Mouse (Mus musculus): ENCODE measurements at regions not wholly inside any gene's neighbourhood (a gene's known extent, or its start where the extent isn't known, plus 50 kb on each side); places are given as distances from the start of the nearest gene placed in this dataset.

DNA sequence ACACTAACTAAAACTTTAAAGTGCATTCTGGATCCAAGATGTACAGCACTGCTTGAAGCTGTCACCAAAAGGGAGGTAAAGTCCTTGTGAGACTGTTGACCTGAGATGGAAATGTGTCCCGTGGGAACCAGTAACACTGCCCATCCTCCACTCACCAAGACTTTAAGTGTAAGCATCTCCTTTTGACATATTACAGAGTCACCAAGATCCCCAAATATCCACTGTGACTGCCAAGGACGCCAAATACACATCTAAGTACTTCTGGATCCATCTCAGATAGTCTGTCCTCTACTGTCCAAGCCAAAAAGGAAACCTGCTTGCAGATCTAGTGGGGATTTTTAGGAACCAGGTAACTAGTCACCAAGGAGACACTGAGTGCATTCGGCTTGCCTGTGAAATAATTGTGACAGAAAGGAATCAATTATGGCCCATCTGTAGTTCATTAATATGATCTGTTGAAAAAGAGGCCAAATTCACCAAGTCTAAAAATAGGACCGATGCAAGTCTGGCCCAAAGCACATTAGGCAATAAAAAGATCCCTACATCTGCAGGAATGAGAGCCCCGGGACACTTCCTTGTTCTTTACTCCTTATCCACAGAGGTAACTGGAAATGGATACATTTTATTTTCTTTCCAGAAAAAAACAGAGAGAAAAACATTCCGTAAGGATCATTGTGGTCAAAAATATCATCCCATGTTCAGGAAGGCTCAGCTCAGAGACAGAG lies 157.8 kb upstream of the Irf2bp2 start:
- Histone ChIP-seq H3K4me1 (ENCODE audit: control insufficient read depth, insufficient read depth, low read length) (0 out of 2 replicates have a peak, but pooled peaks cover 2% of the 10 kb centered on the region), H3K27ac (ENCODE audit: insufficient read depth, low read depth, low read length) (no peak overlapping the region), H3K4me3 (ENCODE audit: insufficient read depth, low read depth, low read length) (no peak overlapping the region)
- WGBS = 70% methylated on average over 6 of the region's 6 CpGs
- no peak for TF ChIP-seq CTCF (IDR thresholded peaks at IDR 0.05; ENCODE audit: insufficient read depth, low read depth, low read length)
- TF ChIP-seq POLR2A (IDR thresholded peaks at IDR 0.05; ENCODE audit: insufficient read depth, low read depth, low read length) = no peak

- H3K27ac ChIP-seq (ENCODE audit: insufficient read depth, low read depth, low read length) = no peak overlapping the region
Observed at GRCm38 (mm10) chr8:126745992-126746775, 152.4 kb upstream of the Irf2bp2 start.

DNA sequence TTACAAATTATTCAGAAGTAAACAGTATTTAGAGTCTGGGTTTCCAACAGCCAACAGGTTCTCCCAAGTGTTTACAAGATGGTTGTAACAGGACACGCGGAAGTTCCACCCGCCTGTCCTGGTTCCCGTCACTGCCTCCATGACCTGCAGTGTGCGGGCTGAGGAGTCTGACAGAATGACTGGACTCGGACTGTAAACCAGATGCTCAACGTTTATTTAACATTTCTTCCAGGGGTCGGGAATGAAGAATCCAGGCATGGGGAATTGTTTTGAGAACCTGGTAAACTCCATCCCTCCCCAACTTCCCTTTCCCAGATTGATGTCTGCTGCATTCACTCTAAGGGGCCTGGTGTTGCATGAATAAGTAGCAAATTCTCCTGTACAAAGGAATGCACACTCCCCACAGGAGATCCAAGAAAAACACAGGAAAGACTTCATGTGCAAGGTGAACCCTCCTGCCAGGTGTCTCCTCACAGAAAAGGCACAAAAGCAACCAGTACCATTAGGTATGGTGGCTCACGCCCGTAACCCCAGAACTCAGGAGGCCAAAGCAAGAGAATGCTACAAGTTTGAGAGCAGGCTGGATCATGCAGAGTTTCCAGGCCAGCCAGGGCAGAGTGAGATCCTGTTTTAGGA lies 151.1 kb upstream of the Irf2bp2 start:
- H3K27ac ChIP-seq (ENCODE audit: insufficient read depth, low read depth, low read length) = no peak overlapping the region
- WGBS = 86% methylated on average over 10 of the region's 10 CpGs

More at GRCm38 (mm10) chr8:126745992-126746775, 152.4 kb upstream of the Irf2bp2 start:
- TF ChIP-seq POLR2A (IDR thresholded peaks at IDR 0.05; ENCODE audit: insufficient read depth, low read depth, low read length) (no peak), CTCF (IDR thresholded peaks at IDR 0.05; ENCODE audit: insufficient read depth, low read depth, low read length) (no peak)
- Histone ChIP-seq H3K4me3 (ENCODE audit: insufficient read depth, low read depth, low read length) (no peak overlapping the region), H3K4me1 (ENCODE audit: control insufficient read depth, insufficient read depth, low read length) (no peaks in the 10 kb centered on the region)
- 88% methylated on average over 18 of the region's 18 CpGs for WGBS

DNA sequence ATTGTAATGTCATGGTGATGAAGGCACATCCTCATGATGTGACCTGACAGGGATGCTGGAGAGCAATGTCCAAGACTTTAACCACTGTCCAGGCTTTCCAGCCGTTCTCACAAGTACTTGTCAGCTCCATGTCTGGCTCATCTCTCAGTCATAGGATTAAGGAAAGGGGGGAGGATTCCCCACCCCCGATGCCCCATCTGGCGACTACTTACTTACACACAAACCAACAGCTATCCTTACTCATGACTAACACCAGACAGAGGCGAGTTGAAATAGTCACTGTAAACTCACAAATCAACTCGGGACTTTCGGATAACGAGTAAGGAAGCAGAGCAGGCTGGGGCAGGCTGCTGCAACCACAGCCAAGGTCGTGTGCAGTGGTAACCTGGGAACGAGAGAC lies 149.5 kb upstream of the Irf2bp2 start:
- no peak for TF ChIP-seq CTCF (IDR thresholded peaks at IDR 0.05; ENCODE audit: insufficient read depth, low read depth, low read length)
- Histone ChIP-seq H3K4me1 (ENCODE audit: control insufficient read depth, insufficient read depth, low read length) (no peaks in the 10 kb centered on the region), H3K4me3 (ENCODE audit: insufficient read depth, low read depth, low read length) (no peak overlapping the region), H3K27ac (ENCODE audit: insufficient read depth, low read depth, low read length) (no peak overlapping the region)
- WGBS = 89% methylated on average over 9 of the region's 9 CpGs

More for the DNA sequence above, 151.1 kb upstream of the Irf2bp2 start:
- Histone ChIP-seq H3K4me3 (ENCODE audit: insufficient read depth, low read depth, low read length) (no peak overlapping the region), H3K4me1 (ENCODE audit: control insufficient read depth, insufficient read depth, low read length) (no peaks in the 10 kb centered on the region)
- TF ChIP-seq POLR2A (IDR thresholded peaks at IDR 0.05; ENCODE audit: insufficient read depth, low read depth, low read length) = no peak
- TF ChIP-seq CTCF (IDR thresholded peaks at IDR 0.05; ENCODE audit: insufficient read depth, low read depth, low read length) = no peak

DNA sequence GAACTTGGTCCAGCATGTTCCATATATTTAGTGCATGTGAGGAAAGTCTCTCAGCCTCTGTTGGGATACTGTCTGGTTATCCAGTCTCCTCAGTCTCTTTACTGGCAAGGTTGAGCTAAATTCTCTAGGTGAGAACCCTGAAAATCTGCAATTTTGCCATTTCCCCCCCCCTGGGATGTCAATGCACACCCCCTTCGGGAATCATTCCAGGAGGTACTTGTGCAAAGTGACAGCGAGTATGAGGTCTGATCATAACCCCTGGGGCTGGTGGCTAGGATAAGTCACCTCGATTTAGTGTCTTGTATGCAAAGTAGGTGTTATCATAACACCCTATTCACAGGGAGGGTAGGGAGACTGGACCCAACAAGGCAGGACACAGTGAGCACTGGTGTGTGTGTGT lies 148.3 kb upstream of the Irf2bp2 start:
- Histone ChIP-seq H3K4me1 (ENCODE audit: control insufficient read depth, insufficient read depth, low read length) (no peaks in the 10 kb centered on the region), H3K27ac (ENCODE audit: insufficient read depth, low read depth, low read length) (no peak overlapping the region), H3K4me3 (ENCODE audit: insufficient read depth, low read depth, low read length) (no peak overlapping the region)
- TF ChIP-seq CTCF (IDR thresholded peaks at IDR 0.05; ENCODE audit: insufficient read depth, low read depth, low read length) = no peak
- no peak for TF ChIP-seq POLR2A (IDR thresholded peaks at IDR 0.05; ENCODE audit: insufficient read depth, low read depth, low read length)
- WGBS = 87% methylated on average over 3 of the region's 3 CpGs

DNA sequence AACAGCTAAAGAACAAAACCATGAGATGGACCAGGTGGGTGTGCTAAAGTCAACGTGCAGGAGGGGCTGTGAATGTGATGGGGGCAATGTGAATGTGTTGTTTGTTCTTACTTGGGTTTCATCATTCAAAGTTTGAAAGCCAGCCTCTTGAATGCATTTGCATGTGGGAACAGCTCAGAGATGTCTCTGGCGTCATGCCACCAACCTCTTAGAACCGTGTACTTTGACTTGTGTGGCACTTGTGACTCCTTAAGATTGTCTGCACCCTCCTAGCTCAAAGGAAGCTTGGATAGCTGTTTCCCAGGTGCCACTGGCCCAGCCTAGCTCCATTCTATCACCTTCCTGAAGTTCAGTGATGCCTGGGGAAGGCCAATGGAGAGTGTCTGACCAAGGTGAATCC lies 147.2 kb upstream of the Irf2bp2 start:
- TF ChIP-seq CTCF (IDR thresholded peaks at IDR 0.05; ENCODE audit: insufficient read depth, low read depth, low read length) = no peak
- TF ChIP-seq POLR2A (IDR thresholded peaks at IDR 0.05; ENCODE audit: insufficient read depth, low read depth, low read length) = no peak
- H3K4me1 ChIP-seq (ENCODE audit: control insufficient read depth, insufficient read depth, low read length) = peaks cover 7% of the 10 kb centered on the region
- 56% methylated on average over 3 of the region's 3 CpGs for WGBS

GRCm38 (mm10) chr8:126739768-126740167 lies 146.0 kb upstream of the Irf2bp2 start:
- peaks cover 18% of the 10 kb centered on the region for H3K4me1 ChIP-seq (ENCODE audit: control insufficient read depth, insufficient read depth, low read length)
- H3K4me3 ChIP-seq (ENCODE audit: insufficient read depth, low read depth, low read length) = no peak overlapping the region
- no peak overlapping the region for H3K27ac ChIP-seq (ENCODE audit: insufficient read depth, low read depth, low read length)
- no peak for TF ChIP-seq POLR2A (IDR thresholded peaks at IDR 0.05; ENCODE audit: insufficient read depth, low read depth, low read length)
- TF ChIP-seq CTCF (IDR thresholded peaks at IDR 0.05; ENCODE audit: insufficient read depth, low read depth, low read length) = no peak
- WGBS = 91% methylated on average over 10 of the region's 10 CpGs

More for the DNA sequence above, 147.2 kb upstream of the Irf2bp2 start:
- Histone ChIP-seq H3K27ac (ENCODE audit: insufficient read depth, low read depth, low read length) (no peak overlapping the region), H3K4me3 (ENCODE audit: insufficient read depth, low read depth, low read length) (no peak overlapping the region)

DNA sequence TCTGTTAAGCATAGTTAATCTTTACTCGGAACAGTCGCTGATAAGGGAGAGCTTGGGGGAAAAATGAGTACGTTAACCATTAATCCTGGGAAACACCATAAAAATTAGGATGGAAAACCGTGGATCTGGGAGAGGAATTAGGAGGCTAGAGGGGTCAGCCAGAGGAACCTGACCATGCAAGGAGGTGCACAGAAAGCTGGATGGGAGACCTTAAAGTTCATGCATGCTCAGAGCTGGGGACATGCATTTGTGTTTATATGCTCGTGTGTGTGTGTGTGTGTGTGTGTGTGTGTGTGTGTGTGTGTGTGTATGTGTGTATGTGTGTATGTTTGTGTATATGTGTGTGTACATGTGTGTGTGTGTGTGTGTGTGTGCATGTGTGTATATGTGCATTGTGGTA lies 143.2 kb upstream of the Irf2bp2 start:
- H3K4me1 ChIP-seq (ENCODE audit: control insufficient read depth, insufficient read depth, low read length) = peaks cover 26% of the 10 kb centered on the region
- TF ChIP-seq CTCF (IDR thresholded peaks at IDR 0.05; ENCODE audit: insufficient read depth, low read depth, low read length) (no peak), POLR2A (IDR thresholded peaks at IDR 0.05; ENCODE audit: insufficient read depth, low read depth, low read length) (no peak)
- no peak overlapping the region; the same call in 1 of the 2 replicates for H3K27ac ChIP-seq (ENCODE audit: insufficient read depth, low read depth, low read length)
- H3K4me3 ChIP-seq (ENCODE audit: insufficient read depth, low read depth, low read length) = no peak overlapping the region
- WGBS = 74% methylated on average over 5 of the region's 5 CpGs

All from olfactory bulb, adult 2 months (tissue).